Mouse (Mus musculus): ENCODE measurements at regions not wholly inside any gene's neighbourhood (a gene's known extent, or its start where the extent isn't known, plus 50 kb on each side); places are given as distances from the start of the nearest gene placed in this dataset.

GRCm38 (mm10) chr15:40356096-40356495 lies 221.9 kb downstream of the 9330182O14Rik start:
- intact Hi-C loops (cut with DNase I), result no loop called here
- Histone ChIP-seq H3K27ac (no peak overlapping the region), H3K4me3 (no peak overlapping the region)
- no peak for TF ChIP-seq CTCF (IDR thresholded peaks at IDR 0.05)
- no peak for DNase-seq (ENCODE audit: extremely low spot score in 1 of 2, low spot score in 2 of 2)

- intact Hi-C loops (cut with DNase I), result no loop called here
- Histone ChIP-seq H3K27ac (no peak overlapping the region), H3K4me3 (no peak overlapping the region)
- TF ChIP-seq CTCF (IDR thresholded peaks at IDR 0.05), result no peak
- DNase-seq (ENCODE audit: extremely low spot score in 1 of 2, low spot score in 2 of 2), result no peak
Measured at GRCm38 (mm10) chr15:40358341-40358740, 224.2 kb downstream of the 9330182O14Rik start.

DNA sequence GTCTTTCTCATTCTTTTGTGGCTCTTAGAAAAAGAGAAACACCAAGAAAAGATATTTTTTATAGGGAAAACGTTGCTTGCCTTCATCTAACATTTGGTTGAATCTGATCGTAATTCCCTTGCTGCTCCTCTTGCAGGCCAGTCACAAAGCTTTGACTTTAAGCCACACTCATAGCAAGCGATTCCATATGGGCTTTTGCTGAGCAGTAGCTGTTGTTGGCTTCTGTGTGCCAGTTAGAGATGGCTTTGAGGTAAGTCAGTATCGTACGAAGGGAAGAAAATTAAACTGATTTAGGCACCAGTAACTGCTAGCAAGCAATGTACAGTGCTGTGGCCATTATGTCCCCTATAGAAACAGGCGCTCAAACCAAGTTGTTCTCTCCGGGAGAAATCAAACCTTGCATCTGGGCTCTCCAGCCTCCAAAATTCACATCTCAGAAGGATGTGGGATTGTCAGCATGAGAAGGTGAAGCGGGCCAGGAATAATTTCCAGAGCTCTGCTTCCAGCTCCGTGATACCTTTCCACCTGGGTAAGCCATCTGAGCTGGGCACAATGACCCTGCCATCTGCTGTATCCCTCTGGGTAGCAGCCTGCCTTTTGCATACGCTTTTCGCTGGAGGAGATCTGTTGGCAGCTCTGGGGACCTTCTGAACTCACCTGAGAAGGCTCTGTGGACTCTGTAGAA lies 227.8 kb downstream of the 9330182O14Rik start:
- H3K4me3 ChIP-seq, result no peak overlapping the region

GRCm38 (mm10) chr15:40364221-40364621 lies 230.1 kb downstream of the 9330182O14Rik start:
- no peak for DNase-seq (ENCODE audit: extremely low spot score in 1 of 2, low spot score in 2 of 2)
- intact Hi-C loops (cut with DNase I), result no loop called here
- Histone ChIP-seq H3K27ac (no peak overlapping the region), H3K4me3 (no peak overlapping the region)
- no peak for TF ChIP-seq CTCF (IDR thresholded peaks at IDR 0.05)

More for the DNA sequence above, 227.8 kb downstream of the 9330182O14Rik start:
- no peak for DNase-seq (ENCODE audit: extremely low spot score in 1 of 2, low spot score in 2 of 2)
- intact Hi-C loops (cut with DNase I), result no loop called here
- no peak for TF ChIP-seq CTCF (IDR thresholded peaks at IDR 0.05)
- H3K27ac ChIP-seq, result no peak overlapping the region

DNA sequence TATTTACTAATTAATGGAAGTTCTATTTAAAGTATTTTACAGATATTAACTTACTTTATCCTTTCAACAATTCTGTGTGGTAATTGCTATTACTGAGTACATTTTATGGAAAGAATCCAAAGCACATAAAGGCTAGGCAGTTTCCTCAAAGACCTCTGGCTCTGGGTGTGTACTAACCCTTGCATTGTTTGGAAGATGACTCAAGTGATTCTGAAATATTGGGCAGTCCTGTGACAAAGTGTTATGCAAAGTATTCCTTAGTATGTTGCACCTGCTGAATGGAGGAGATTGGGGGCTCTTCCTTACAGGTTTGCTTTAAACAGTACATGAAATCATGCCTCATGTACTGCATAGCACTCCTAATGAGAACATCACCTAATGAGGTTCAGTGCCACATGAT lies 231.4 kb downstream of the 9330182O14Rik start:
- no peak for TF ChIP-seq CTCF (IDR thresholded peaks at IDR 0.05)
- no peak overlapping the region for H3K27ac ChIP-seq
- no peak for DNase-seq (ENCODE audit: extremely low spot score in 1 of 2, low spot score in 2 of 2)
- intact Hi-C loops (cut with DNase I), result no loop called here
- no peak overlapping the region for H3K4me3 ChIP-seq

GRCm38 (mm10) chr15:40367026-40367425 lies 232.9 kb downstream of the 9330182O14Rik start:
- intact Hi-C loops (cut with DNase I), result no loop called here
- Histone ChIP-seq H3K4me3 (no peak overlapping the region), H3K27ac (no peak overlapping the region)
- no peak for DNase-seq (ENCODE audit: extremely low spot score in 1 of 2, low spot score in 2 of 2)
- no peak for TF ChIP-seq CTCF (IDR thresholded peaks at IDR 0.05)

DNA sequence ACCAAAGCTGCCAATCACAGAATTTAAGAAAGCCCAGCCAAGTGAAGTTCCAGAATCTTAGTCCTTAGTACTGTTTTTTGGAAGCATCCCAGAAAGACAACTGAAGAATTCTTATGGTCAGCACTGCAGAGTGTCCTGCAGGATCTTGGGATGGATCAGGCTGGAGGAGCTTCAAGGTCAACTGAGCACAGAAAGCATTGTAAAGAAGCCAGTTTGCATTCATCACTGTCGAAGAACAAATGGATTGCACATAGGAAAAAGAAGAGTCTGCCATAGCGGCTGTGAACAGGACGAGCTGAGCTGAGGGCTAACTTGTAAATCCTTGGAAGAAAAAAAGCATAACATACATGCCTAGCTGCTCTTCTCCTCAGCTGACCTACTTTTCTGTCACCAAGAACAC lies 234.6 kb downstream of the 9330182O14Rik start:
- DNase-seq (ENCODE audit: extremely low spot score in 1 of 2, low spot score in 2 of 2), result no peak
- no peak overlapping the region for H3K27ac ChIP-seq
- intact Hi-C loops (cut with DNase I), result loop anchor here (1.0 kb wide), 1 partner anchor 24 kb away; no protein-coding TSS in a partner anchor
- H3K4me3 ChIP-seq, result no peak overlapping the region
- TF ChIP-seq CTCF (IDR thresholded peaks at IDR 0.05), result no peak

DNA sequence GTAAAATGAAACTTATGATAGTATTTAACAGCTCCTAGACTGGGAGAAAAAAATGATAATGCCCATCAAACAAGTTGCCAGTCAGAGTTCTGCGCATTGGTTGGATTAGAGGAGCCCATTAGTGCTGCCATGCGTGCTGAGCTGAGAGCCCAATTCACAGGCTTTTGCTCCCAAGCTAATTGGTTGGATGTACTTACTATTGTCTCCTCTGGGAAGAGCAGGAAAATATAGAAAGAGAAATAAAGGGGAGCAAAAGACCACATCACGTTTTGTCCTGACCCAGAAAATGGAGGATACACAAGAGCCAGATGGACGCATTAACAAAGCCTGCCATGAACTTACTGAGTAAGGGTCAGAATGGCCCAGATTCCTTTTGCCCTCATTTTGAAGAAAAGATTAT lies 237.3 kb downstream of the 9330182O14Rik start:
- DNase-seq (ENCODE audit: extremely low spot score in 1 of 2, low spot score in 2 of 2), result no peak
- TF ChIP-seq CTCF (IDR thresholded peaks at IDR 0.05), result no peak

DNA sequence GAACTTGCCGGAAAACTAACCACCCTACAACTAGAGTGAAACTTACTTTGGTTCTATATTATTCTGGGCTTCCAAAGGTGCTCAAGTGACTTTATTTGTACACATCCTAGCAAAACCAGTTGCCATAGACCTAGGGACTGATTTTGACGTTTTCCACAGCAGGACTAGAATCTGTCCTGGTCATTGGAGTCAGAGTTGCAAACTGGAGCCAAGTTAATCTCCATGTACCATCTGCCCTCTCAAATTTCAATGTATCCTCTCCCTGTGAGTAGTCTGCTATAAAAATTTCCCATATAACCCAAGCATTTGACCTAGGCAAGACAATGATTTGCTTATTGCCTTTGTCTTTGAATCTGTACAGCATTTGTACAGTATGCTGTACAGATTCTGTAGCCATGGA lies 252.4 kb downstream of the 9330182O14Rik start:
- intact Hi-C loops (cut with DNase I), result no loop called here
- no peak for DNase-seq (ENCODE audit: extremely low spot score in 1 of 2, low spot score in 2 of 2)
- H3K4me3 ChIP-seq, result no peak overlapping the region
- TF ChIP-seq CTCF (IDR thresholded peaks at IDR 0.05), result no peak
- no peak overlapping the region for H3K27ac ChIP-seq

More for the DNA sequence above, 237.3 kb downstream of the 9330182O14Rik start:
- Histone ChIP-seq H3K4me3 (no peak overlapping the region), H3K27ac (no peak overlapping the region)
- intact Hi-C loops (cut with DNase I), result loop anchor here (10.0 kb wide), 1 partner anchor 653 kb away; no protein-coding TSS in a partner anchor

- no peak for DNase-seq (ENCODE audit: extremely low spot score in 1 of 2, low spot score in 2 of 2)
- no peak overlapping the region for H3K4me3 ChIP-seq
- no peak for TF ChIP-seq CTCF (IDR thresholded peaks at IDR 0.05)
- no peak overlapping the region for H3K27ac ChIP-seq
- intact Hi-C loops (cut with DNase I), result no loop called here
Measured at GRCm38 (mm10) chr15:40387746-40388145, 253.6 kb downstream of the 9330182O14Rik start.

- intact Hi-C loops (cut with DNase I), result no loop called here
- Histone ChIP-seq H3K27ac (no peak overlapping the region), H3K4me3 (no peak overlapping the region)
- DNase-seq (ENCODE audit: extremely low spot score in 1 of 2, low spot score in 2 of 2), result no peak
- no peak for TF ChIP-seq CTCF (IDR thresholded peaks at IDR 0.05)
Measured at GRCm38 (mm10) chr15:40388806-40389205, 254.6 kb downstream of the 9330182O14Rik start.

GRCm38 (mm10) chr15:40435156-40435555 lies 301.0 kb downstream of the 9330182O14Rik start:
- Histone ChIP-seq H3K27ac (no peak overlapping the region), H3K4me3 (no peak overlapping the region)
- TF ChIP-seq CTCF (IDR thresholded peaks at IDR 0.05), result no peak
- DNase-seq (ENCODE audit: extremely low spot score in 1 of 2, low spot score in 2 of 2), result no peak
- intact Hi-C loops (cut with DNase I), result no loop called here

DNA sequence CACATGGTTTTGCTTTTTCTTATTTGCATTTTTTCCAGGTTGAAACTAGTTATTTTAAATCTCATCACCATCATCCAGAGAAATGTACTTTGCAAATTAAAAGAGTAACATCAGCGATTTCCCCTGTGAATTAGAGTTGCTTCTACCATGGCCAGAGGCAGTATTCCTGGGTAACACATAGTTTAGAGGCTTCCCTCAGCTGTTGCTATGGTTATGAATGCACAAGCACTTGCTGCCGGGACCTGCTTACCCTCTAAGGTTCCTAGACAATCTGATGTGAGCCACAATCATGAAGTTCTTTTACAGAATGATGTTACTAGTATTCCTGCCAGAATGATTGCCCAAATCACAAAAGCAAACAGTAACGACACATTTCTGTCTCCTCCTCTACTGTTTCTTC lies 302.5 kb downstream of the 9330182O14Rik start:
- intact Hi-C loops (cut with DNase I), result no loop called here
- Histone ChIP-seq H3K27ac (no peak overlapping the region), H3K4me3 (no peak overlapping the region)
- TF ChIP-seq CTCF (IDR thresholded peaks at IDR 0.05), result no peak
- DNase-seq (ENCODE audit: extremely low spot score in 1 of 2, low spot score in 2 of 2), result no peak

All from left cerebral cortex, adult 2 months (tissue).